Mouse (Mus musculus) gonadal fat pad, adult 2 months (tissue): ENCODE results near the gene Ppp2r5b. TPM values are rescaled to one million over a fixed set of nuclear protein-coding genes. Genes with fewer than 3 reads are reported as not detected.

Experiments
- DNase-seq: peaks from one replicate; pipeline ENCODE4 v3.0.0-alpha.2; 2012; ENCODE audit warnings: low read depth
- polyA plus RNA-seq: library from polyadenylated mRNA; depleted of rRNA; stranded (reverse); fragments of >200 nt; gene quantifications from 2 replicates; pipeline ENCODE4 v1.2.3, GENCODE M21; 2012; rRNA removed

The Ppp2r5b gene
- polyA plus RNA-seq: 54.3 and 61.5 TPM in 2 replicates

DNA sequence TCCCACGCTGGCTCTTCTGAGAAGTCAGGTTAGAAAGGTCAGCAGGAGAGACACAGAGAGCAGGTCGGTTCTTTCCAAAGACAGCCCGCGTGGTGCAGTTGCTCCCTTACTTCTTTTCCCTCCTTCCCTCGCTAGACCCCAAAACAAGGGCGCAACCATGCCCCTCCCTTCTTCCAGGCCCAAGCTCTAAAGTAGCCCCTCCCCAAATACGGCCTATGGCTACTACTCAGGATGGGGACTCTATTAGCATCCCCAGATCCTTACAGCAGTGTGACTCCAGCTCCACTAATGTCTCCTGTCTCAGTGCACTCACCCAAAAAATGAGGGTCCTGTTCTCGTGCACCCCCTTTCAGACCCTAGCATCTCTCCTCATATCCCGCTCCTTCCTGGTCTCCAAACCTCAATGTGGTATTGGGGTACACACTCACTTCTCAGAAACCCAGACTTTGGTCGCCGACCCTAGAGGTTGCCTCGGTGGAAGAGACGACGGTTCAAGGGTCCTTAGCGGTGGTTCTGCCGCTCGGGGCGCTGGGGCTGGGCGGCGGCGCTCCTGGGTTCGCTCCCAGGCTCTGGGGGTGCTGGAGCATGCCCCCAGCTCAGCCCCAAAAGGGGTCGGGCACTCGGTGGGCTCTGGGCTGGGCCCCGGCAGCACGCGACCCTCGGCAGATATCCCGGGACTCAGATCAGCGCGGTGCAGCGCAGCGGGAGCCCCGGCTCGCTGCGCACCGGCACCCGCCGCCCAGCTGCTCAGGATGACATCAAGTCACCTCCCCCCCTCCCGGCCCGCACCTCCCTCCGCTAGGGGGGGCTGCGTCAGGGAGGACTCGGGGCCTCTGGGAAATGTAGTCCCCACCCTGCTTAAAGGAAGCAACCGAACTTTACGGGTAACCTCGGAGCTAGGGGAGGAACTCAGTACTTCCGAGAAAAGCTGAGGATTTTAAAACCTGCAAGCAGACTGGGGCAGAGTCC, at the start of gene Ppp2r5b:
Gene Ppp2r5b (minus strand): TSS at position 789 of the 969 bp plus-strand sequence.
- DNase-seq: no peak

DNA sequence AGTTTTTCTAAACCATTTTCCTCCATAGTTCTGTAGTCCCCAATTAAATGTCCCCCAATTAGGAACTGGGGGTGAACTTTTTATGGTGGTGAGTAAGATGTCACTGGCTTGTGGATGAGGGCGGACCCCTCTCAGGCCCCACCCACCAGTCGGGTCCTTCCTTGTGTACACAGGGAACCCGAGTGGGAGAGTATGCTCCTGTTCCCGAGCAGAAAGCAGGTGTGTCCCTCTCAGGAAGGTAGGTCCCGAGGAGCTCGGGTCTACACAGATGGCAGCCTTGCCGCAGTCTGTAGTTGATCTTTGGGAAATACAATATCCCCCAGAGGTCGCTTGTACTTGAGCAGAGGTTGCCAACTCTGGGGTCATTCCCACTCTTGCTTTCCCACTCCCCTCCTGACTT, 49.6 kb upstream of the Ppp2r5b start:
- no peak for DNase-seq

DNA sequence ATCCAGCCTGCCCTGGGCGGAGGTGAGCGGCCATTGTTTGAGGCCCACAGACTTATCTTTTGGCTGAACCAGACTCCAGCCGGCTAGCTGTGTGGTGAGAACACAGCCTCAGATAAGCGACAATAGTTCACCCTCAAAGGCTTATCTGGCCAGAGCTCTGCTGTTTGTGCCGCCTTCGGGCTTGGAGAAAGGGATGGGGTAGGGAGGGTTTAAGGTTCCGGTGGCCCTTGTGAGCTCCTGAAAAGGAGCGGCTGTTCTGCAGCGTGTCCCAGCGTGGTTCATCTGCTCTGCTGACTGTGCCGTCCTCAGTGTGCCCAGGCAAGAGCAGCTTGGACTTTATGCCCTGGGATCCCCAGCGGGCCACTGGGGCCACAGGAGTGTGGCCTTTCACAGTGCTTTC, 48.8 kb upstream of the Ppp2r5b start:
- DNase-seq: no peak

GRCm38 (mm10) chr19:6283001-6283400, 47.3 kb upstream of the Ppp2r5b start:
- no peak for DNase-seq

- DNase-seq: no peak
Observed at GRCm38 (mm10) chr19:6281122-6282020, 45.7 kb upstream of the Ppp2r5b start.

DNA sequence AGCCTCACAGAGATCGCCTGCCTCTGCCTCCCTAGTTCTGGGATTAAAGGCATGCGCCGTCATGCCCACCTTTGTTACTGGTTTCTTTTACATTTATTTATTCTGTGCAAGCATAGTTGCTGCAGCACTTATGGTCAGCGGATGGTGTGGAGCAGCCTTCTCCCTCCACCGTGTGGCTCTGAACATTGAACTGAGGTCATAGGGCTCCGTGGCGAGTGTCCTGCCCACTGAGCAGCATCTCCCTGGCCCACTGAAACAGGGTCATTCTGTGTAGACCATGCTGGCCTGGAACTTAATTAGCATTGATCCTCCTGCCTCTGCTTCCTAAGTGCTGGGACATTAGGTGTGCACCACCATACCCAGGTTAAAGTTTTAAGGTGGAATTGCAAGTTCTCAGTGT, 44.9 kb upstream of the Ppp2r5b start:
- no peak for DNase-seq

DNA sequence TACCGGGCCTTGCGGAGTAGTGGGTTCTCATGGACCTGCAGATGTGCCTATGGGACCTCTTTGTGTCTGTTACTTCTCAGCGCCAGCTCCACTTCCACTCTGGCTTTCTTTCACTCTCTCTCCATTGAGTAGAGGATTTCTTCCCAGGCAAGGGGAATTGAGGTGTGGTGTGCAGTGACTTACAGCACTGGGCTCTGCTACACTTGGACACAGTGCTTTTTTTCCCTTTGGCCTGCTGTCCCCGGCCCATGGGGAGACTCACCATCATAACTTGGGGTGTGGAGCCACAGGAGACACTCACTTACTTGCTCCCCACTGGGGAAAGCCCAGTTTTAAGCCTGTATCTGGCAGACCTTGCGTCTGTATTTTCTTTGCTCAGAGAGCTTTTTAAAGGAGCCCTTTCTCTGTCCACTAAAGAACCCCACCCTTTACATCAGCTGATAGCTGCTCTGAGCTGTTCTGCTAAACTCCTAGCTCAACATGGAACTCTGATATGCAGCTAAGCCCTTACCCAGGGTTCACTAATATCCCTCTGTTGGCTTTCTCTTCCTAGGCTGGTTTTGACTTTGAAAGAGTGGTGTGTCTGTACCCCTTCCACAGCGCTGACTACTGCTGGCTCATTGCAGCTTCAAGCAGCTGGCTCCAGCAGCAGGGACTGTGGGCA, 43.9 kb upstream of the Ppp2r5b start:
- DNase-seq: no peak

DNA sequence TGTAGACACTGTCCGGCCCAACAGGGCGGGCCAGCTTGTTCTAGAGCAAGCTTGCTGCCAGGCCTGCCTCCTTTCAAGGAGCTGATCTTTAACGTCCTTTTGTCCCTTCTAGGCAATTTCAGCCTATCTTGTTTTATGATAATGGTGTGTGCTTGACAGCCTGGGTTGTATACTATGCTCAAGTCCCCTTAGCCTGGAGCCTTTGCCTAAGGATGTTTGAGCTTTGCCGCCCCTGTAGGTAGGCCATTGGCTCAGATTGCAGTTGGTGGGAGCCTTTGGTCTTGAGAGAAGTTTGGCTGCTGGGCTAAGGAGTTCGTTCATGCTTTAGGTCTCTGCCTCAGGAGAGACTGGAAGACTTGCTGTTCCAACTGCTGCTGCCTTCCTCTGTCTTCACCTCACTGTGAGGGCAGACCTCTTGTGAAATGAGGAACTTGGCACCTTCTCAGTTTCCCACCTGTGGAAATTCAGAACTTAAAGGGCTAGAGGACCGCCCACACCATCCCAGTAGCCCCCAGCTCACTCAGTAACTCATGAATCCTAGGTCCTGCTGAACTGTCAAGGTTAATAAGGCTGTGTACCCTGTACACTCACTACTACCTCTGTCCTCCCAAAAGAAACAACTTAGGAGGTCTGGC, 42.9 kb upstream of the Ppp2r5b start:
- DNase-seq: no peak

GRCm38 (mm10) chr19:6277661-6278438, 42.2 kb upstream of the Ppp2r5b start:
- peak; percentile 99 for DNase-seq

DNA sequence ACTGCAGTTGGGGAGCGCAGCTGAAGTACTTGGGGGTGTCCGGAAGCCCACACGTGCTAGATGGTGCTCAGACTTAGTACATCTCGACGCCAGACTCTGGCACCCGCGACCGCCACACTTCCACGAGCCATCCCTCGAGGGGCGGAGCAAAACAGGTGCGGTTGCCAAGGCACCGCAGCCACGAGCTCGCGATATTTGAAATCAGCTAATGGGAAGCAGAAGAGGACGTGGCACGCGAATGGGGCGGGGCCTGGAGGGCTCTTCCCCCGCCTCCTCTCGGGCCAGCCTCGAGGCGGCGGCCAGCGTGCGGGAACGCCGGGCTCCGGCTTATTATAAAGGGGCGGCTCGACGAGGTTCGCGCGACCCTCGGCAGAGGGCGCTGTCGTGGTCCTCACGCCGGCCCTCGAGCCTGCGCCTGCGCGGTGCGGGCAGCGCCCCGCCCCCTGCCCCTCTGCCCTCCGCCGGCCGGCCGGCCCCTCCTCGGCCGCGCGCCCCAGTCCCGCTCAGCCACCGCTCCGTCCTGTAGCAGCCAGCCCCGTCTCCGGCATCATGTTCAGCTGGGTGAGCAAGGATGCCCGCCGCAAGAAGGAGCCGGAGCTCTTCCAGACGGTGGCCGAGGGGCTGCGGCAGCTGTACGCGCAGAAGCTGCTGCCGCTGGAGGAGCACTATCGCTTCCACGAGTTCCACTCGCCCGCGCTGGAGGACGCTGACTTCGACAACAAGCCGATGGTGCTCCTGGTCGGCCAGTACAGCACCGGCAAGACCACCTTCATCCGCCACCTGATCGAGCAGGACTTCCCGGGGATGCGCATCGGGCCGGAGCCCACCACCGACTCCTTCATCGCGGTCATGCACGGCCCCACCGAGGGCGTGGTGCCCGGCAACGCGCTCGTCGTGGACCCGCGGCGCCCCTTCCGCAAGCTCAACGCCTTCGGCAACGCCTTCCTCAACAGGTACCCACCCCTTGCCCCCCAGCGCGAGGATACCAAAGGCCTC, 41.1 kb upstream of the Ppp2r5b start, which contains the start of gene Ehd1:
Gene Ehd1 (plus strand): TSS at position 300 of the 996 bp plus-strand sequence.
- no peak for DNase-seq

DNA sequence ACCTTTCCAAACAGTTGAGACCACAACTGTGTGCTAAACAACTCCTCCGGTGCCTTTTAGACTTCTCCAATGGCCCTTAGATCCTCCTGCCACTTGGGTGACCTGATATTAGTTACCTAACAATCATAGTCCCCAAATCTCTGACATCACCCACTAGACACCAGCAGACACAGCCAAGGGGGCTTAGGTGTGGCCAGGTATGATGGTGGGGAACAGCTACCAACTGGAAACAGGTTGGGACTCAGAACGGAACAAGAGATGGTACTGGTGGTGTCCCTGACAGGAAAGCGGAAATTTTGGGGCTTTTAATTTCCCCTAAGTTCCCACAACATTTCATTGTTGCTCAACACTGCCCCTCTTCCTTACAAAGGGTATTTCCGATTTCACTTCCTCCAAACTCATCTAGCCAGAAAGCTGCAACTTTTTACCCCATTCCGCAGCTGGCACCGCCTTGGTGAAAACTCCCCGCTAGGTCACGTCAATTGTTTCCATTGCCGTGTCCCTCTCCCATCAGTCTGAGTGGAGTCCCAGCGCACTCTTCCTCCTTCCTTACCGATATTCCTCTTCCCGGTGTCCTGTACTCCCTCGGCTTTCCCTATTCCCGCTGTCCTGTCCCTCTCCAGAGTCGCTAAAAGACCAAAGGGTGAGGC, 40.2 kb upstream of the Ppp2r5b start:
- no peak for DNase-seq

GRCm38 (mm10) chr19:6273998-6274608, 38.4 kb upstream of the Ppp2r5b start:
- DNase-seq: no peak

DNA sequence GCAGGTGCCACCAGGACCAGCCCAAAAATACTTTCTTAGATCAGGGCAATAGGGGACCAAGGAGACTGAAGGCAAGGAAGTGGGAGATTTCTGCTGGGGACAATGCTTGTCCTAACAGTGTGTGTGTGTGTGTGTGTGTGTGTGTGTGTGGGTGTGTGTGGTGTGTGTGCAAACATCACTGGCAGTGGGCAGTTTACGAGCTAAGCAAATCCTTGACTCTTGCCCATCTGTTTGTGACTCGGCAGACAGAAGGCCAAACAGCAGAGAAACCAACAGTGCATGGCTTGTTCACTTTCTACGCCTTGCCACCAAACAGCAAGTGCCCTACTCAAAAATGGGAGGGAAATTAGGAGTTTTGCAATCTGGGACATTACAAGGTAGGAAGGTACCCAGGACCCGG, 37.9 kb upstream of the Ppp2r5b start:
- no peak for DNase-seq

DNA sequence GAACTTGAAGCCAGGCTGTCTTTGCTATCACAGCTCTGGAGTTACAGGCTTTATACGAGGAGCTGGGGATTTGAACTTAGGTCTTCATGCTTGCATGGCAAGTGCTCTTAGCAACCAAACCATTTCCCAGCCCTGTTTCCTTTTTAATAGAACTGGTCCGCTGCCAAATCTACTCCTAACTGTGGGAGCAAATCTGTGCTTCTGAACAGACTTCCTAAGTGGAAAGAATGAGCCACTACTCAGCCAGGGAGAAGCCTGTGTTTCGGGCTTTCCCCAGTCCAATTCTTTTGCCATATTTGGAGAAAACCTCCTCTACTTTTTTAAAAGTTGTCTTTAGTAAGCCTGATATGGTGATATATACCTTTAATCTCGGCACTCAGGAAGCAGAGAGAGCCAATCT, 37.1 kb upstream of the Ppp2r5b start:
- no peak for DNase-seq

- no peak for DNase-seq
Observed at GRCm38 (mm10) chr19:6272053-6272452, 36.4 kb upstream of the Ppp2r5b start.

DNA sequence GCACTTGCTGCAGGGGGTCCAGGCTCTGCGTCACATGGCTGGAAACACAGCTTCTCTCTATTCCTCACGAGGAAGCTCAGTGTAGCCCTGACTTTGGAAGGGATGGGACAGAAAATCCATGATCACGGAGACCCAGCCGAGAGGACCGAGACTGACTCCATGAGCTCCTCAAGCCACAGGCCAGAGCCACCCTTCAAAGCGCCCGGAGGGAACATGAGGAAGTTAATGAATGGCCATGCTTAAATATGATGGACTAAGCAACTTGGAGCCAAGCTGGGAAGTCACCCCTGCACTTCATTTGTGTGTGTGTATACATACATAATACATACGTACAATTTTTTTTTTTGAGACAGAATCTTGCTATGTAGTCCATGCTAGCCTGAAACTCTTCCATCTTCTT, 35.5 kb upstream of the Ppp2r5b start:
- DNase-seq: no peak

GRCm38 (mm10) chr19:6270661-6271060, 35.0 kb upstream of the Ppp2r5b start:
- DNase-seq: no peak

DNA sequence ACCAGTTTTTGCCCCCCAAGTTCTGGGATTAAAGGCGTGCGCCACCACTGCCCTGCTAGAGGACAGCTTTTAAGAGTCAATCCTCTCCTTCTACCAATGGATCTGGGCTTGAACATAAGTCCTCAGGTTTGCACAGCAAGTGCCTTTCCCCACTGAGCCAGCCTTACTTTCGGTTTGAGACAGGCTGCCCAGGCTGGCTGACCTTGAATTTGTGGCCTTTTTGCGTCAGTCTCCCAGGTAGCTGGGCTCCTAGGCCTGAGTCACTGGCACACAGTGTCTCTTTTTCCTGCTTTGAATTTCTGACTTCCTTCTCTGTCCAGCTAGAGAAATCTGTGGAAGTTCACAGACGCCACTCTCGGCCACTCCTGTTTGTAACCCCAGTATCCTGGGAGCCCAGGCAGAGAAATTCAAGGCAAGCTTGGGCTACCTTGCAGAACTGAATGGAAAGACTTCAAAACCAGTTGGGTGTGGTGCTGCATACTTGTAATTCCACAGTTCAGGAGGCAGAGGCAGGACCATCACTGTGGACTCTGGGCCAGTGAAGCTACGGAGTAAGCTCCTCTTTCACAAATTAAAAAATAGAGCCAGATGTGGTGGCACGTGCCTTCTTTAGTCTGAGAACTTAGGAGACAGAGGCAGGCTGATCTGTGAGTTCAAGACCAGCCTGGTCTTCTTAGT, 34.3 kb upstream of the Ppp2r5b start:
- DNase-seq: no peak
